Mouse (Mus musculus): Measurements from ENCODE around the gene Fstl1. TPM values are rescaled to one million over a fixed set of nuclear protein-coding genes. Genes with fewer than 3 reads are reported as not detected.
A peak's percentile ranks its signal among the peaks of the same experiment; 100 is the strongest.

Gene Fstl1
- polyA plus RNA-seq (2016; fragmentation: Nextera tagmentation; extraction: Ambion mirVana): 140 and 143 TPM in 2 replicates

DNA sequence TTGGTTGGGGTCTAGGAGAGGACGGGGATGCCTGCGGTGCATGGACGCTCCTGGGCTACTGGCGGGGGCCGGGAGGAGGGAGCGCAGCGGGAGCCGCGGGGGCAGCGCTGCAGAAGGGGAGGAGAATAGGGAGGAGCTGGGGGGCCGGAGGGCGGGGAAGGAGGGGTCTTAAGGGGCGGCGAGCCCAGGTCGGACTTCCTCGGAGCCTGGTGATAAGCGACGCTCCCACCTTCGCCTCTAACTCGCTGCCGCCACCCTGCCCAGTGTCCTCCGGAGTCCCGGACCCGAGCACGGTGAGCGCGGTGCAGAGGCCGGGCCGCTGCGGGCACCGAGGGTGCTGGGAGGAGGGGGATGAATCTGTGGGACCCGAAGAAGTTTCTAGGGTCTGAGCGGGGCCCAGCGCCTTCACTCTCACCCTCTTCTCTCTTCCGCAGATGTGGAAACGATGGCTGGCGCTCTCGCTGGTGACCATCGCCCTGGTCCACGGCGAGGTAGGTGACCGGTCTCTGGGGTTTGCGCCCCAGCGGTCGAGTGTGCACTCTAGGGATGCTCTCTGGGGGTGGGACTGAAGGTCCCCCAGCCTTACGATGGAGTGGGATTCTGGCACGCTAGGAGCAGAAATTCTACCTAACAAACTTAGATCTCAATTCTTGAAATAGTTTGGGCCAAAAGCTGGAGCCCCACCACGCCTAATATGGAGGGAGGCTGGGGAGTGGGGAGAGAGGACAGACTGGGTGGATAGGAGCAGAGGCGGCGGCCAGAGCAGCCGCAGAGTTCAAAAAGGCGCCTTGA, at the start of gene Fstl1:
Fstl1 (plus strand) TSS at position 14 of the 792 bp plus-strand sequence.
- 1% methylated on average over 50 of the region's 52 CpGs for WGBS
- Histone ChIP-seq H3K4me3 (peak within 1 kb of the TSS; percentile 76), H3K36me3 (replicated peaks) (peaks cover 16% of the 10 kb centered on the region), H3K9me3 (no peaks in the 10 kb centered on the region), H3K4me1 (peaks cover 32% of the 10 kb centered on the region), H3K27me3 (ENCODE audit: poor library complexity, severe bottlenecking) (0 out of 2 replicates have a peak, but pooled peaks cover 9% of the 10 kb centered on the region), H3K27ac (peak within 1 kb of the TSS; percentile 93)
- DNase-seq (ENCODE audit: extremely low spot score, low spot score): peak; percentile 74

DNA sequence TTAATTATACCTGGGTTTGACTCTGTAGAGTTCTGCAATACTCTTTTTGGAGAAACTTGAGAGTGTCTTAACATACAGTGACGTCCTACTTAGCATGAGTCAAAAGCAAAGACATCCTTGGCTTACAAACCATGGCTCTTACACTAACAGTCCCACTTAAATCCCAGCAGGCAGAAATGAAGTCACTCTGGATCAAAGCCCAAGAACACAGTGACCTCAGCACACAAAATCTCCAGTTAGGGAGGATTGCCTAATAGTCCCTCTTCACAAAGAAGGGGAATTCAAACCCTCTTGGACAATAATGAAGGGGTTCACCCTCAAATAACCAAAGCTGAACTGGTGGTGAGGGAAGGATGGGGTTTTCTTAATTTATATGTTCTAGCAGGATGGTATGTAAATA, 48.0 kb upstream of the Fstl1 start:
- no peaks in the 10 kb centered on the region for H3K9me3 ChIP-seq

DNA sequence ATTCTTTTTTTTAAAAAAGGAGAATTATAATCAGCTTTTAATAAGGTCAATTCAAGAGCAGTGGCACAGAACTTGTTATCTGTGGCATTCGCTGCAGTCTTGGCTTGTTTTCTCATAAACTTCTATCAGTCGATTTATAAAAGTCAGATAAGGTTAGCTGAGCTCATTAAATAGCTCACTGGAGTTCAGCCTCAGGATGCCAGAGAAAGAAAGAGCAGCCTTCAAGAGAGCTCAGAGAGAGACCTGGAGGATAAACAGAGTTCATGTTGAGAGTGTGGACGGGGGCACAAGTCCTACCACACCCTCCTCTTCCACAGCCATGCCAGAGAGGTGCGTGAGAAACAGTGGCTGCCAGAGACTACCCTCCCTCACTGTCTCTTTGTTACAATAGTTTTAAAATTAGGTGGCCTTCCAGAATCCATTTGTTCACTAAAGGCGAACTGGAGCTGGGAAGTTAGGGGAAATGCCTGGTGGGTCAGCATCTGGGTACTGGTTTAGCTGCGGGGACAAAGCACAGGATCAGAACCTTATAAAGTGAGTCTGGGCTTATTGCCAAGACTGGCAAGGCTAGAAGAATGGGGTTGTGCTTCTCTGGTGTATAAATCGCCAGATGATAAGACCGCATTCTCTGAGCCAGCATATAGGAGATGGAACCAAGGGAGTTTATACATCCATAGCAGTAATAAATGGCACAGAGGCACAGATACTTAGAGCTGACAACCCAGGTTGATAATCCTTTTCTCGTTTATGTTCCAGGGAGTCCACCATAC, 47.1 kb upstream of the Fstl1 start:
- Histone ChIP-seq H3K4me3 (no peak overlapping the region), H3K9me3 (no peaks in the 10 kb centered on the region), H3K36me3 (replicated peaks) (no peaks in the 10 kb centered on the region), H3K4me1 (peaks cover 11% of the 10 kb centered on the region; the same call in 1 of the 2 replicates), H3K27me3 (ENCODE audit: poor library complexity, severe bottlenecking) (no peaks in the 10 kb centered on the region), H3K27ac (no peak overlapping the region)
- no peak for DNase-seq (ENCODE audit: extremely low spot score, low spot score)
- WGBS: 88% methylated on average over 9 of the region's 9 CpGs

More for the DNA sequence above, 48.0 kb upstream of the Fstl1 start:
- Histone ChIP-seq H3K36me3 (replicated peaks) (no peaks in the 10 kb centered on the region), H3K27ac (no peak overlapping the region), H3K4me3 (no peak overlapping the region), H3K4me1 (peaks cover 11% of the 10 kb centered on the region; the same call in 1 of the 2 replicates), H3K27me3 (ENCODE audit: poor library complexity, severe bottlenecking) (no peaks in the 10 kb centered on the region)
- WGBS: 87% methylated on average over 1 of the region's 1 CpGs
- DNase-seq (ENCODE audit: extremely low spot score, low spot score): no peak

DNA sequence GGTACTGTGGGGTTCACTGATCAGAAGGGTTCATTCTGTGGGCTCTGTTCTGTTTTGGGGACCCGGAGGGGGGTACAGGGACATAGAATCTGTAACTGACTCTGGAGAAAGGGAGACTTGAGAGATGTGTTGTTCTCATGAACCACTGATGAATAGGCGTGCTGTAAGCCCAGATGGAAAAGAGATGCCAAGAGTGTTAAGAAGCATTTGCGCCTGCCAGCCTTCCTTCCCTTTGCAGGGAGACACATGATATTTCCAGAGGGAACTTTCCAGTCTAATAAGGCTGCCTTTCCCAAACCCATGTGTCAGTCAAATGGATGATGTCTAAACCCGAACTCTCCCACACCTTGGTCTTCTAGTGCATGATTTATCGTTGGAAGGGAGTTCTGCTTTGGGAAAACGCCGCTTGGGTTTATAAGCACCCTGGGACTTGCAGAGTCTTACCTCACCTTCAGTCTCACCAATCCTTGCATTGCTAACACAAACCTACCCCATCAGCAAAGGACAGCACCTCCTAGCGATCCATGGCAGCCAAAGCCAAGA, 46.3 kb upstream of the Fstl1 start:
- 89% methylated on average over 8 of the region's 8 CpGs for WGBS
- DNase-seq (ENCODE audit: extremely low spot score, low spot score): no peak
- no peaks in the 10 kb centered on the region for H3K36me3 ChIP-seq (replicated peaks)

DNA sequence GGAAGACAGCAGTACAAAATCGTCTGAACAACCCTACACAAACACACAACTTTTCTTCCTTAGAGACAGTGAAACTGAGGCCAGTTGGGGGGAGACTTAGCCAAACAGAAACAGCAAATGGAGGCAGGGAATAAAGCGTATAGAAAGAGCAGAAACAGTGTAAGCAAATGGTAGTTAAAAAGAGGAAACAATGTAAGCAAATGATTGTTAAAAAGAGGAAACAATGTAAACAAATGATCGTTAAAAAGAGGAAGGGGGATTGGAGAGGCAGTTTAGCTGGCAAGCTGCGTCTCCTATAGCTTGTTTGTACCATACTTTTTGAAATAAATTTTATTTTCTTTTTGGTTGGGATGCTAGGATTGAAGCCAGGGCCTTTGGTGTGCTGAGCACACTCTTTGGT, 45.2 kb upstream of the Fstl1 start:
- Histone ChIP-seq H3K36me3 (replicated peaks) (no peaks in the 10 kb centered on the region), H3K27me3 (ENCODE audit: poor library complexity, severe bottlenecking) (no peaks in the 10 kb centered on the region), H3K4me1 (peaks cover 11% of the 10 kb centered on the region; the same call in 1 of the 2 replicates), H3K9me3 (no peaks in the 10 kb centered on the region), H3K4me3 (no peak overlapping the region), H3K27ac (no peak overlapping the region)
- WGBS: 75% methylated on average over 4 of the region's 4 CpGs
- no peak for DNase-seq (ENCODE audit: extremely low spot score, low spot score)

More for the DNA sequence above, 46.3 kb upstream of the Fstl1 start:
- H3K27me3 ChIP-seq (ENCODE audit: poor library complexity, severe bottlenecking): no peaks in the 10 kb centered on the region
- no peak overlapping the region for H3K4me3 ChIP-seq
- no peaks in the 10 kb centered on the region for H3K9me3 ChIP-seq
- peaks cover 11% of the 10 kb centered on the region; the same call in 1 of the 2 replicates for H3K4me1 ChIP-seq
- H3K27ac ChIP-seq: no peak overlapping the region

DNA sequence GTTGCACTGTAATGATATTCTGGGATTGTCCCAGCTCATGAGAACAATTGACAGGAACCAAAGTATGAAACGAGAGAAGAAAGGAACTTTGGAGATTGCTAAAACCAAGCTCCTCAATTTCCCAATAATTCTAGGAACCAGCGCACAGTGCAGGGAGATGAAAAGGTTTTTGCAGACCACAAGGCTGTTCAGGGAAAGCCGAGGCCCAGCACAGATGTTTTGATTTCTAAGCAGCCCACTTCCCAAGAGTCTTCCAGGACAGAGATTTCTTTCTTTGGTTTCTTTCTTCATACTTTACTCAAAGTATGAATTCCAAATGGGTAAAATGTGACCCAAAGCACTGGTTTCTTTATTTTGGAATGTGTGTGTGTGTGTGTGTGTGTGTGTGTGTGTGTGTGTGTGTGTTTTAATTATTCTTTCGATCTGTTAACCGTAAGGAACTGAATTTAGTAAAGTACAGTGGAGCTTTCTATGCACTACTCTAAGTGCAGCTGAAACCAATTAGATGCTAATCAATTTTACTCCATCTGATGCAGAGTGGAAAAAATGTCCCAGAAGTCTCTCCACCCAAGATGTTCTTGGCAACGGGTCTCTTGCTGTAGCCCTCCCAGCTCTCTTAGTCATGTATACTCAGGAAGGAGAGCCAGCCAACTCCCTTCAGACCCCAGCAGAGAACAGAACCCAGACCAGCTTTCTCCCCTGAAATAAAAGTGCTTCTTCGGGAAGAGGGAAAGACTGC, 44.5 kb upstream of the Fstl1 start:
- Histone ChIP-seq H3K9me3 (no peaks in the 10 kb centered on the region), H3K4me1 (peaks cover 11% of the 10 kb centered on the region; the same call in 1 of the 2 replicates), H3K27ac (peak overlapping the region; percentile 42; the same call in 1 of the 2 replicates), H3K4me3 (no peak overlapping the region), H3K27me3 (ENCODE audit: poor library complexity, severe bottlenecking) (no peaks in the 10 kb centered on the region), H3K36me3 (replicated peaks) (no peaks in the 10 kb centered on the region)
- DNase-seq (ENCODE audit: extremely low spot score, low spot score): no peak
- 75% methylated on average over 7 of the region's 7 CpGs for WGBS

DNA sequence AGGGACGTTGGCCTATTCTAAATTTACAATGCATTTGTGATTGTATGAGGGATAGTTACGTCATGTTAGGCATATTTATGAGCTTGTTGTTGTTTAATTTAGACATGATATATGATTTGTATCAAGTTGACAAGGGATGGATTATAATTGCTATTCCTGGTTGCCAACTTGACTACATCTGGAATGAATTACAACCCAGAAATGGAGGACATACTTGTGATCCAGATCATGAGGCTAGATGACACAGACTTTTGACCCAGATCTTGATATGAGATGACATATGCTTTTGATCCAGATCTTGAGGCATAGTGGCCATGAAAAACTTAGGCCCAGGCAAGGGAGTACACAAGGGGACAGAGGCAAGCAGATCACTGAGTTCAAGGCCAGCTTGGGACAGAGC, 36.6 kb upstream of the Fstl1 start:
- H3K27me3 ChIP-seq (ENCODE audit: poor library complexity, severe bottlenecking): no peaks in the 10 kb centered on the region
- no peaks in the 10 kb centered on the region for H3K36me3 ChIP-seq (replicated peaks)
- WGBS: 90% methylated on average over 2 of the region's 2 CpGs
- no peak overlapping the region for H3K27ac ChIP-seq
- no peaks in the 10 kb centered on the region for H3K4me1 ChIP-seq
- DNase-seq (ENCODE audit: extremely low spot score, low spot score): no peak
- no peak overlapping the region for H3K4me3 ChIP-seq
- no peaks in the 10 kb centered on the region for H3K9me3 ChIP-seq

DNA sequence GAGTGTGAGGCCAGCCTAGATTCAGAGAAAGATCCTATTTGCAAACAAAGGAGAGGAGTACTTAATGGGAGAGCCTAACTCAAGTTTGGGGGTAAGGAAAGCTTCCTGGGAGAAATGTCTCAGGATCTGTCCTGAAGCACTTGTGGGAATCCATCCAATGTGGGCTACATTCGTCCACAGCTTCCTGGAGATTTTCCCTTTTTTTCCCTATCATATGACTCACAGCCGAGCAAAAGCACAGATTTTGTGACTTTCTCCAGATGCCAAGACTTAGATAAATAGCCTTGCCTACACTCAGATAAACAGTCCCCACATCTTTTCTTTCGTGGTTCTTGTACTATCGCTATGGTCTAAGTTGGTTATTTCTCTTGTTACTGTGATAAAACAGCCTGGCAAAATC, 34.4 kb upstream of the Fstl1 start:
- no peaks in the 10 kb centered on the region for H3K36me3 ChIP-seq (replicated peaks)
- H3K4me1 ChIP-seq: no peaks in the 10 kb centered on the region
- H3K4me3 ChIP-seq: no peak overlapping the region
- no peaks in the 10 kb centered on the region for H3K27me3 ChIP-seq (ENCODE audit: poor library complexity, severe bottlenecking)
- WGBS: 91% methylated on average over 4 of the region's 4 CpGs
- DNase-seq (ENCODE audit: extremely low spot score, low spot score): no peak
- H3K9me3 ChIP-seq: no peaks in the 10 kb centered on the region
- no peak overlapping the region for H3K27ac ChIP-seq

DNA sequence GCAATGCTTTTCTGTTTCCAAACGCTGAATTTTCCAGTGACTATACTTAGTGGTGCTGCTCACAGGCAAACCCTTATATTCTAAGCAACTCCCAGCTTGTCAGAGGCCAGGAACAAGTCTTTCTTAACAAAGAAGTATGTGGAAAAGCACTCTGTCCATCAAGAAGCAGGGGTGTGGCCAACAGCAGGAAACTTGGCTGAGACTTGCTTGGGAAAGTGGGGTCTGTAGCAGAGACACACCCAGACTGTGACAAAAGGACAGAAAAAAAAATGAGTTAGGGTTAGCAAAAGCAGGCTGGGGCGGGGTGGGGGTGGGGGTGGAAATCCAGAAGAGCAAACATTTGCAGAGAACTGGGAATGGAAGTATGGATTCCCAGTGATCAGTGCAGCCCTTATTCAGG, 23.8 kb upstream of the Fstl1 start:
- H3K27ac ChIP-seq: 0 out of 2 replicates have a peak overlapping the region, but pooled peaks have one; percentile 22
- peaks cover 25% of the 10 kb centered on the region for H3K4me1 ChIP-seq
- WGBS: 37% methylated on average over 2 of the region's 2 CpGs
- H3K27me3 ChIP-seq (ENCODE audit: poor library complexity, severe bottlenecking): no peaks in the 10 kb centered on the region
- no peaks in the 10 kb centered on the region for H3K36me3 ChIP-seq (replicated peaks)
- no peaks in the 10 kb centered on the region for H3K9me3 ChIP-seq
- DNase-seq (ENCODE audit: extremely low spot score, low spot score): no peak
- H3K4me3 ChIP-seq: no peak overlapping the region

DNA sequence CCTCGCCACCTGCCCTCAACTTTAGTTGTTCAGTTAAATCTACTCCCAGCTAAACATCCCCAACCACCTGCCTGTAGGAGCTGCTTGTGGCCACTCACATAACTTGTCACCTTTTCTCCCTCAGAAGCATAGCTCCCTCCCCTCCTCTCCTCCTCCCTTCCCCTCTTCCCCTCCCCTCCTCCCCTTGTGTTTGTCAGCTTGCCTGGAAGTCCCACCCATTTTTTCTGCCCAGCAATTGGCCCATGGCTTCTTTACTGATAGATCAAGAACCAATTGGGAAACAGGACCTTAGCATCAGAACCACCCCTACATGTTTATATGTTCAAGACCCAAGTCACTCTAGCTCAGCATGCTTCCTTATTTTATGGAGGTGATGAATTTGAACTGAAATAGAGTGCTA, 22.9 kb upstream of the Fstl1 start:
- peak; percentile 23 for DNase-seq (ENCODE audit: extremely low spot score, low spot score)
- Histone ChIP-seq H3K36me3 (replicated peaks) (no peaks in the 10 kb centered on the region), H3K4me1 (peaks cover 25% of the 10 kb centered on the region), H3K27me3 (ENCODE audit: poor library complexity, severe bottlenecking) (no peaks in the 10 kb centered on the region), H3K27ac (peak overlapping the region; percentile 3; the same call in 1 of the 2 replicates), H3K4me3 (no peak overlapping the region), H3K9me3 (no peaks in the 10 kb centered on the region)
- 75% methylated on average over 1 of the region's 1 CpGs for WGBS

DNA sequence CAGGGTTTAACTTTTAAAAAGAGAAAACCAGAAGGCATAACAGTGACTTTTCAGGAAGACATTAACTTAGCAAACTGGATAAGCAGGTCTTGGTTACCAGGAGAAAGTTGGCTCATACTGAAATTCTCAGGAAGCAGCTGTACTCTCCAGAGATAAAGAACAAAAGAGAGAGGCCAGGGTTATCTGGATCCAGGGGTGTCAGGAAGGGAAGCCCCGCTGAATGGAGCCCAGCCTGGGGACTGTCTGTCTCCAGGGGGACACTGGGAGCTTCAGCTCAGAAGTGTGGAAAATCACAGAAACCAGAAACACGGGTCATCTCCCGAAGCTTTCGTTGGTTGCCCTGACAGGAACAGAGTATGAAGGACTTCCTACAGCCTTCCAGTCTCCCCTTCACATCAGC, 22.2 kb upstream of the Fstl1 start:
- H3K9me3 ChIP-seq: no peaks in the 10 kb centered on the region

DNA sequence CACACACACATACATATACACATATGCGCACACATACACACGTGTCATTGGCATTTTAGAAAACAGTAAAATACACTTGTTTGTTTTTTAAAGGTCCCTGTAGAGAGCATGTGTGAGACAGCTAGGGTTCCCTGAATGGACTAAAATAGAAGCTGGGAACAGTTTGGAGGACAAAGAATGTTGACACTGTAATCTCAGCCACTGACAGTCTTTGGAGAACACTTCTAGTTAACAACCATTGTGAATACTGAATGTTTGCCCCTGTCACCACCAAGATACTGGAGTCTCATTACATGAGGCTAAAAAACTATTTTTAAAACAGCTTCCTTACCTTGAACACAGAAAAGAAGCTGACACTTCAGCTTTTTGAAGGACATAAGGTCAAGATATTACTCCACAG, 19.4 kb upstream of the Fstl1 start:
- Histone ChIP-seq H3K27ac (no peak overlapping the region), H3K9me3 (no peaks in the 10 kb centered on the region), H3K4me1 (peaks cover 28% of the 10 kb centered on the region), H3K27me3 (ENCODE audit: poor library complexity, severe bottlenecking) (0 out of 2 replicates have a peak, but pooled peaks cover 3% of the 10 kb centered on the region), H3K4me3 (no peak overlapping the region), H3K36me3 (replicated peaks) (no peaks in the 10 kb centered on the region)
- no peak for DNase-seq (ENCODE audit: extremely low spot score, low spot score)
- 94% methylated on average over 2 of the region's 2 CpGs for WGBS

More for the DNA sequence above, 22.2 kb upstream of the Fstl1 start:
- WGBS: 72% methylated on average over 4 of the region's 4 CpGs
- no peak for DNase-seq (ENCODE audit: extremely low spot score, low spot score)
- Histone ChIP-seq H3K27me3 (ENCODE audit: poor library complexity, severe bottlenecking) (no peaks in the 10 kb centered on the region), H3K4me1 (peaks cover 25% of the 10 kb centered on the region), H3K4me3 (no peak overlapping the region), H3K36me3 (replicated peaks) (no peaks in the 10 kb centered on the region), H3K27ac (no peak overlapping the region)
